Mouse (Mus musculus): ENCODE measurements at regions not wholly inside any gene's neighbourhood (a gene's known extent, or its start where the extent isn't known, plus 50 kb on each side); places are given as distances from the start of the nearest gene placed in this dataset.
"Not testable (repeated sequence)": the region's sequence is repeated elsewhere in the genome, so short reads cannot be mapped to it uniquely, and the experiment has no call there.

DNA sequence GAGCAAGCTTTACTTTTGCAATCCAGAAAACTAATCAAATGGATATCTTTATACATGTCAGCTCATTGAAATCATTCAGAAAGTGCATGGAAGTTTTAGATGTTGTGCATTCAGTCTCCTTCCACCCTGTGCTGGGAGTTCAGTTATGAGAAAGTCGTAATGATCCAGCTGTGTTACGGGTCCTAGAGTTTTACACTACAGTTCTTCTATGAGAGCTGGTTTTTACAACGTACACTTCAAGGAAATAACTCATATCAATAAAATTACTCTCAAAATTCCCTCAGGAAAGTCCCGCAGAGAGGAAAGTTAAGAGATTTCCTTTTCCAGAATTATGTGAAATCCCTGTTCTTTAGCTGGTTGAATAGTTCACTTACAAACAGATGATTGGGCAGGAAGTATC lies 418.1 kb upstream of the Slc10a2 start:
- DNase-seq = no peak

GRCm38 (mm10) chr8:5495861-5496260 lies 390.7 kb upstream of the Slc10a2 start:
- no peak for DNase-seq

- no peak for DNase-seq
Observed at GRCm38 (mm10) chr8:5490491-5490890, 385.3 kb upstream of the Slc10a2 start.

- no peak for DNase-seq
Observed at GRCm38 (mm10) chr8:5482938-5483337, 377.8 kb upstream of the Slc10a2 start.

DNA sequence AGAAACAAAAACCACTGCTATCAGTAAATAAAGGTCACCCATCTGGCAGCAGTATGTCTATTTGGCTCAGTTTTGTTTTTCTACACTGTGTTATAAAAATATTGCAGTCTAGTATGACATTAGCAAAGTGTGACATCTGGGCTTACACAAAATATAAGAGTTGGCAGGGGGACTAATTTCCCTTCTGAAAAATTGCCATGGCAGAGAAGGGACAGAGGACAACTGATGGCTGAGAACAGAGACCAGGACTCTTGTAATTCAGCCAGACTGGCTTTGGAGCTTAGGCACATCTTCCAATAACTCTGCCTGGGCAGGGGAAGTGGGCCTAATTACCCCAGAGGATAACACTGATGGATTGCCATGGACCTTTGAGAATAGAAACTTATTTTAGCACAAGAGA lies 367.8 kb upstream of the Slc10a2 start:
- no peak for DNase-seq

DNA sequence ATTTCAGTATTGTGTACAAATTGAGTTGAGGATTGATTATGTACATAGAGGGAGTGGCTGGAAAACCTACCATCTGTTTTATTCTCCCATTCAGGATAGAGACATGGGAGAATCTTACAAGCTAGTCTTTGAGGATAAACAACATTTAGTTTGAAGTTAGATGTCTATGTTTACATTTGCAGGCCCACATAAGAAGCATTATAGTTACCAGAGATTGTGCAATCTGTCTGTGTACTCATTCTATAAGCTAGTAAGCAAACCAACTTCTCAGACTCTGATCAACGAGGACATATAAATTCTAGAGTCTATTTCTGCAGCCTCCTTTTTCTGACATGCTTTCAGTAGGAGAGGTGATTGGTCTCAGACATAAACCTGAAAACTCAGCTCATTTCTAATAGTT lies 367.4 kb upstream of the Slc10a2 start:
- no peak for DNase-seq

DNA sequence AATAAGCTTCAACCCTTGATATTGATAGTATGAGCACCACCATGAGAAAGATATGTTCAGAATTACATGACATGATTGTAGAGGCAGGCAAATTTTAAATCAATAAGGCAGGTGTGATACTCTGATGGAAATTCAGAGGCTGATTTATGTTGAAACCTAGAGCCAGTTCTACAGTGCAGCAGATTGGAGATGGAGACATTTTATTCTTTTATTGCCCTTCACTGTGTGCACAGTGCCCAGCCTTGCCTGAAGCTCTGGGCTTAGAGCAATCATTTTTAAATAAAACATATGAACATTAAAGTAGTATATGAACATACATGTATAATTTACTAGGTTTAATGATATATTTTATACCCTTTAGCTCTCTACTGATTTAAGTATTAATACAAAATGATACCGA lies 352.5 kb upstream of the Slc10a2 start:
- no peak for DNase-seq

- no peak for DNase-seq
Observed at GRCm38 (mm10) chr8:5453469-5453868, 348.3 kb upstream of the Slc10a2 start.

GRCm38 (mm10) chr8:5442243-5442642 lies 337.1 kb upstream of the Slc10a2 start:
- DNase-seq = not testable (repeated sequence)

- not testable (repeated sequence) for DNase-seq
Observed at GRCm38 (mm10) chr8:5440404-5440803, 335.3 kb upstream of the Slc10a2 start.

DNA sequence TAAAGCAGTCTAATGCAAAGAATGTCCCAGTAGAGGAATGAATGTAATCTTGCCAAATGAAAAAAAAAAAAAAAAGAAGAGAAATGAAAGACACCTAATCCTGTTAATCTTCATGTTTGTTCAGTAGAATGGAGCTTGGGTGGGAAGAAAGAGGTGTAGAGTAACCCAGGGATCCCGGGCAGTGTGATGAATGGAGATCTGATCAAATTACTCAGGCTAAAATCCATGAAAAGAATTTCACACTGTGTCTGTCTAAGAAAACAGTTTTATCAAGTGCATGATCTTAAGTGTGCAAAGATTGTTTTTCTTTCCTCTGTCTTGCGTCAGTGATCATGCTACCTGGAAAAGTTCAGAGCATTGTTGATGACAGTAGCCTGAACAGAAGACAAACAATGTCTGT lies 333.9 kb upstream of the Slc10a2 start:
- no peak for DNase-seq

DNA sequence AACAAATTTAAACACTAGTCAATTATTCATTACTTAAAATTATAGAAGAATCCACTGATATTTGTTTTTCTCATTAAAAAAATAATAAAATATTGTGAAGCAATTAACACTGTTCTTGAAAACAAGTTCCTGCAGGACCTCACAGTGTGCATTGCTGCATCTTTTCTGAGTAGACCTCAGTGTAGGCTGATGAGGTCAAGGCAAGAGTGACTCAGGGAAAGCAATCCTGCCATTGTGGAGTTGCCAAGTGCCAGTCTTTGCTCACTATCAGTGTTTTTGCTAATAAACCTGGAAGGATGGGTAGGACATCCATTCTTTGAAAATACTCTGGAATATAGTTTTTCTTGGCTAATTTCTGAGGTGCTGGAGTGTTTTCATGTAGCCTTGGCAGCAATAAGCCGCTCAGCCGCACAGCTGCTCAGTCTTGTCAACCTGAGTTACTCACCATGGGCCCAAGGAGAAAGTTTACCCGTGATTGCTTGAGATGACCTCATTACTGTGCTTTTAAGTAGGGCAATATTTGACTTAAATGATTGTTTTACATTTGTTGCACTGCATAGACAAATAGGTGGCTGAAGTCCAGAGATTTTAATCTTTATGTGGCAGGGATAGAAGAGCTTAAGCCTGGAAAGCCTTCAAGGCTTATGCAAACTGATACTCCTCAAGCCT lies 323.3 kb upstream of the Slc10a2 start:
- DNase-seq = no peak

- DNase-seq = not testable (repeated sequence)
Observed at GRCm38 (mm10) chr8:5416841-5417240, 311.7 kb upstream of the Slc10a2 start.

- no peak for DNase-seq
Observed at GRCm38 (mm10) chr8:5384851-5385250, 279.7 kb upstream of the Slc10a2 start.

DNA sequence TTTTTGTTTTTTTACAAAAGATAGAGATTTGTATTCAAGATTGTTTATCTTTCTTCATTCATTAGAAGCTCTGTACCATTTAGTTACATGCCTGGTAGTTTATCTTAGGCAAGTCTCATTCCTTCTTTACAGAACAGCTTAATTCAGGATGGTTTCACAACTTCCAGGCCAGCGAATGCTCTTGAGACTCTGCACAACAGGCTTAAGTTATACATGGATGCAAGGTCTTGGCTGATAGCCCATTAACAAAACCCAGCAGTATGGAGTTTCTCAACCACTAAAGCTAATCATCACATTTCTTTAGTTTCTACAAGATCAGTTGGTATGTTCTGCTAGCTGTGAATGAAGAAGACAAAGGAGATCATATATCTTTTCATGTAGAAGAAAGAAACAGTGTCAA lies 272.9 kb upstream of the Slc10a2 start:
- no peak for DNase-seq

DNA sequence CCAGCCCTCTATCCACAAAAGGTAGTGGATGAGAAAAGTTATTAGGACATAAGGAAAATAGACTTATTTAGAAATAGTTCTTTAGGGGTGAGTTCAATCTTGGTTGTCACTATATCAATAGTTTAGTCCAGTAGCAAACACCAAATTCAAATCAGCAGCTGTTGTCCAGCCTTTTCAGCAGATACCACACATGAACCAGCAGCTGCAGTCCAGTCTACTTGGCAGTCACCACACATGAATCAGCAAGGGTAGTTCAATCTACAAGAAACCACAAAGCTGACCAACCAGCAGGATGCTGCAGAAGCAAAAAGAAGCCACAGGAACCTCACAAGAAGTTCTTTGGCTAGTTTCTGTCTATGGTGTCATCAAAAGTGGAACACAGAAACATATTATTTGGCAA lies 234.8 kb upstream of the Slc10a2 start:
- no peak for DNase-seq

DNA sequence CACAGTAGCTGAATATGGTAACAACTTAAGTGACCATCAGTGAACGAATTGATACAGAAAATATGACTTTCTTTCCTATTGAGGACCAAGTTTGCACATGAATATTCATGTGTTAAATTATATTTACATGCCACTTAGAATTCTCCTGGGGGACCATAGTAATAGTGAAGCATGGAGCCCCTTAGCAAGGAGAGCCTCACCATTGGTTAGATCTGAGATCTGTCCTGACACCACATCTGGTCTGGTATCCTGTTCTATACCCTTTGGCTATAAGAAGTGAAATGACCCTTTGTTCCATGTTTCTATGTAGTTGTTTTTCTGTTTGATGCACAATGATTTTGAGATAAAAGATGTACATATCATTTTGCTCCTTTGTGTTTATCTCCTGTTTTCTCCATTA lies 209.4 kb upstream of the Slc10a2 start:
- no peak for DNase-seq

DNA sequence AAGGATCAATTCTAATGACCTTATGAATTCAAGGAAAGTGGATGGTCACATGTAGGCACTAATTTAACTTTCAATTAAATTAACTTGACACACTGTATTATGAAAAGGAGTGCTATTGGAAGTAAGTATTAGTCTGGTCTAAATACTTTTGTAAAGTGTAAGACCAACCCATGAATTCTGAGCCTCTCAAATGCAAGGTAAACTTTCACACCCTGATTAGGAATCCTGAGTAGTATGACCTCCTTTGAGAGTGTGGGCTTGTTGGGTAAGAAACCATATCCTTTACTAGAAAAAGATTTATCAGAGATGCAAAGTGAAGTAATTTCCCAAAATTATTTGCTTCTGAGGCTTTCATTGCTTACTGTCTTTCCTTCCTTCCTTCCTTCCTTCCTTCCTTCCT lies 194.8 kb upstream of the Slc10a2 start:
- no peak for DNase-seq

DNA sequence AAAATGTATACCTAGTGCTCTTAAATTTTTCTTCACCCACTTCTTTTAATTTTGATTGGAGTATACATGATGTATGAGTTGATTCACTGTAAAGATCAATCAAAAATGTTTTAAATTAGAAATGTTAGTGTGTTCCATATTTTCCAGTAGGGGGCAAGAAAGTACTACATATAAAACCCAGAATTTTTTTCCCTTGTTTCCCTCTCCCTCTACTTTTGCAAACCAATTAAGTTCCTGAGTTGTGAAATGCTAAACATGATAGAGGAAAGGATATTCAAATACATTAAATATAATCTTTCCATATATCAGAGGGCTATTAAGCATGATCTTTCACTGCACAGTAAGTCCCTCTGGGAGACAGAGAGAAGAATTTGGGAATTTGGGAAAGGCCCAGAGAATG lies 192.0 kb upstream of the Slc10a2 start:
- DNase-seq = no peak

GRCm38 (mm10) chr8:5285708-5286161 lies 180.6 kb upstream of the Slc10a2 start:
- DNase-seq = no peak

GRCm38 (mm10) chr8:5283799-5284198 lies 178.6 kb upstream of the Slc10a2 start:
- DNase-seq = no peak

DNA sequence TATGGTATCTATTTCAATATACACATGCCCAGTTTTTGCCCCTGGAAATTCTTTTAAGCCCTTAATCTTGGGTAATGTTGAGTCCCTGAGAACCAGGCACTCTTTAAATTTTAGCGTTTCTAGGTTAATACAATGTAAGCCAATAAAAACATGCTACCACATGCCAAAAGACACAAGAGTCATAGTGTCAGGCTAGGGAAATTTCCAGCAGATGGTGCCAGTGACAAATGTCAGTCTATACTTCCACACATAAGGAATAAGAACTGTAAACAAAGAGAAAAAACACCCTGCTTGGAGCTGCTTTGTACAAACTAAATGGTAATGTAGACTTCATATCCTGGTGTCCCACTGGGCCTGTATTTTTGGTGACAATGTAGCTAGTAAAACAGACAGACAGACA lies 157.2 kb upstream of the Slc10a2 start:
- no peak for DNase-seq

DNA sequence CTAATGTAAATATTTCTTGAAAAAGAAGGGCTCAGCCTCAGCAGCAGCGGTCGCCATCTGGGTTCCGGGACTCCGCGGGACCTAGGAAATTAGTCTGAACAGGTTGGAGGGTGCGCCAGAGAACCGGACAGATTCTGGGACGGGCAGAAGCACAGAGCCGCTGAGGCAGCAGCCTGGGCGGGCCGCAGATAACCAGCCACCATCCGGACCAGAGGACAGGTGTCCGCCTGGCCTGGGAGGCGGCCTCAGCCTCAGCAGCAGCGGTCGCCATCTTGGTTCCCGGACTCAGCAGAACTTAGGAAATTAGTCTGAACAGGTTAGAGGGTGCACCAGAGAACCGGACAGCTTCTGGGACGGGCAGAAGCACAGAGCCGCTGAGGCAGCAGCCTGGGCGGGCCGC lies 136.7 kb upstream of the Slc10a2 start:
- DNase-seq = peak; percentile 2
